Mouse (Mus musculus): ENCODE measurements around the gene Gm49345.

DNA sequence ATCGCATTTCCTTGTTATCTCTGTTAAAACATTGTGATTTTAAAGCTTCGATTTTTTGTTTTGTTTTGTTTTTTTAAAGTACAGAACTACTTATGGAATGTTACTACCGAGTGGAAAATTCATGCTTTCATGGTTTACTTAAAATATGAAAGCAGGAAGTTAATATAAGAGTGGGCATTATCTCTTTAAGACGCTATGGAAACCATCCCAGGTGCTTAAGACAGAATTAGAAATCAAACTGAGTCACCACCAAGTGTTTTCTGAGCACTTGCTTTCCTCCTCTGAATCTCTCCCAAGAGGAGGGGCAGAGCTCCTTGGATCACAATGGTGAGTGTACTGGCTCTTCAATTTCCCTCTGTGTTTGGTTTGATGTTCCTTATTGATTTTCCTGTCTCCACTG lies 27.5 kb downstream of the Gm49345 start:
- TF ChIP-seq CTCF (IDR thresholded peaks at IDR 0.05; ENCODE audit: low read depth) (no peak), EP300 (IDR thresholded peaks at IDR 0.05; ENCODE audit: low read depth) (no peak)

Data from liver, postnatal 0 days (tissue).